Mouse (Mus musculus): Measurements from ENCODE around the gene Cks1b.
A peak's percentile ranks its signal among the peaks of the same experiment; 100 is the strongest.

DNA sequence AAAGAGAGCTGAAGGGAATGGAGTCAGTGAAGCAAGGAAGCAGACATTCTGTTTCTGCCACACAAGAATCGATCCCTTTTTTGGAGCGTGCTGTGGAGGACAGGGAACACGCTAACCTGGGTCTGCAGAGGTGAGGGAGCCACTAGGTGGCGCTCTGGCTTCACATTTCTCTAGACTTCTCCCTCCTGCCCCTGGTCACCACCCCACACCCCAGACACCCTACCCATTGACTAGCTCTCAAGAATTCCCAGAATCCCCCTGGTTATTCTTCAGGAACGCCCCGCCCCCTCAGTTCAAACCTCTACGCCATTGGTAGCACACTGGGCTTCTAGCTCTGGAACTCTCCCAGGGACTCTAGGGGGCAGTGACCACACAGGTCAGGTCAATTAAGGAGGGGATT, 31.4 kb upstream of the Cks1b start:
- TF ChIP-seq CTCF (IDR thresholded peaks at IDR 0.05; ENCODE audit: borderline replicate concordance, extremely low read depth, insufficient read depth, insufficient read length) (peak; percentile 80), POLR2A (IDR thresholded peaks at IDR 0.05; ENCODE audit: borderline replicate concordance, extremely low read depth, insufficient read depth, insufficient read length, poor library complexity, severe bottlenecking) (no peak)

All from brain, embryonic 14.5 days (tissue).